Mouse (Mus musculus): ENCODE measurements at regions not wholly inside any gene's neighbourhood (a gene's known extent, or its start where the extent isn't known, plus 50 kb on each side); places are given as distances from the start of the nearest gene placed in this dataset.

- no peak for TF ChIP-seq POLR2A (IDR thresholded peaks at IDR 0.05; ENCODE audit: low read depth, low read length)
- TF ChIP-seq CTCF (IDR thresholded peaks at IDR 0.05; ENCODE audit: extremely low read depth, insufficient read length, insufficient replicate concordance, low read depth, low read length): no peak
These were observed 163.7 kb downstream of the Cand1 start for GRCm38 (mm10) chr10:119076100-119076566.
